Mouse (Mus musculus): ENCODE measurements around the gene Bcar3.

Gene Bcar3

DNA sequence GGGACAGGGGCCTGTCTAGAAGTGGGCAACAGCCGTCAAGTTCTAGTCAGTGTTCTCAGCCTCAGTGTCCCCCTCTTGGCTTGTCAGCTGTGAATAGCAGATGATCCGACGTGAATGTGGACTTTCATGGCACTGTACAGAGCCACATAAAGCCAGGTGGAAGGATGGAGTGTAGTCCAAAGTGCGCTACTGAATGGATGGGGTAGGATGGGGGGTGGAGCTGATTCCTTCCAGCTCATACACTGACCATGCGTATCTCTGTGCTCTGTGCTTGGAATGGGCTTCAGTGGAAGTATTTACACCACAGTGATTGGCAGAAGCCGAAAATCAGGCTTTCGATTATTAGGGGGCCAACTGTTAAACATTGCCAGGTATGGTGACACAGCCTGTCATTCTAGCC lies 45.0 kb downstream of the Bcar3 start:
- DNase-seq = no peak

DNA sequence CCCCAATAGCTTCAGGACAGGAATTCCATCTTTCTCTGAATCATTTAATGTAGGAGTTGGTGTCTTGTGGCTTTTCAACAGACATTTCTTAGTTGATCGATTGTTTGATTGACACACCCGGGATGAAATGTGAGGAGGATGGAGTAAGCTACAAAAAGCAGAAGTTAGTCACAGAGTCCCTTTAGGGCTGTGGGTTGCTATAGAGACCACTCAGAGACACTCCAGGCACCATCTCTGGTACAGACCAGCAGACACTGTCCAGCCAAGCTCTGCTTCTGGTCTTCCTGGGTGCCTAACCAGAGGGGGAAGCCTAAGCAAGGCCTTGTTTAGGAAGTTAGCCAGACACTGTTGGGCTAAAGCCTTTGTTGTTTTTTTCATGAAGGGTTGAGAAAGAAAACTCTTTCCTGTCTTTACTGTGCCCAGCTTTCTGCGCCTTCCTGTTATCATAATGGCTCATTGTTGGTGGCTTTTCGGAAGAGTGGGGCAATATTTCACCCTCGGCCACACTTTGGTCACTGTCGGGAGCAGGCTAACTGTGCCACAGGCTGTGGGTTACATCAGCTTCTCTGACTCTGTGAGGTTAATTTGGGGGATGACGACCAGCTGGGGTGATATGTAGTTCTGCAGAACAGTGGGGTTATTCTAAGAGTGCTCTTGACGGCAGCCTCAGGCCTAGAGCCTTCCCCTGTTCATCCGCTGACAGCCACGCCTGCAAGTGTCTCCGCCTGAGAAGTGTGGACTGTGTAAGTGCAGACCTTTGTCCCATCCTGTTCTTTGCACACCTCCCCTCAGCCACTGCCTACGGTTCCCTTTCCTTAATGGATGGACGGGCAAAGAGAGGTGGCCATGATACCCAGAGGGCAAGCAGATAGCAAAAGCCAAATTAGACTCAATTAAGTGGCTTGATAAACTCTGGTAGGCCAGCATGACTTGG lies 46.5 kb downstream of the Bcar3 start:
- no peak for DNase-seq

DNA sequence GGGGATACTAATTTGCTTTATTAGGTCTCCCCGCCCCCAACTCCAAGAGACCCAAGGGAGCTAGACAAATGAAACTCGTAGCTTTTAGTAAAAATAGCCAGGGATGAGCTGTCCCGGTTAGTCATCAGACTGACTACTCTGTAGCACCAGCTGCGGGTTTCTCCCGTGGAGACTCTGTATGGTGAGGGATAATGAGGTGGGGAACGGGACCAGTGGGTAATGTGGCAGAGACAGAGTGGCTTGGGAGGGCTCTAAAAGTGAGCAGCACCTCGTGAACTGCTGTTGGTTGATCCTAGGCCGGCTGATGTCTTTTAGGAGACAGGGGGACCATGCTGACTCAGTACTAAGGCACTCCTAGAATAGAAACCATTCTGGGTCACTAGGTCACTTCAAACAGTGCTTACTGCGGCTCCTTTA lies 49.5 kb downstream of the Bcar3 start:
- no peak for DNase-seq

DNA sequence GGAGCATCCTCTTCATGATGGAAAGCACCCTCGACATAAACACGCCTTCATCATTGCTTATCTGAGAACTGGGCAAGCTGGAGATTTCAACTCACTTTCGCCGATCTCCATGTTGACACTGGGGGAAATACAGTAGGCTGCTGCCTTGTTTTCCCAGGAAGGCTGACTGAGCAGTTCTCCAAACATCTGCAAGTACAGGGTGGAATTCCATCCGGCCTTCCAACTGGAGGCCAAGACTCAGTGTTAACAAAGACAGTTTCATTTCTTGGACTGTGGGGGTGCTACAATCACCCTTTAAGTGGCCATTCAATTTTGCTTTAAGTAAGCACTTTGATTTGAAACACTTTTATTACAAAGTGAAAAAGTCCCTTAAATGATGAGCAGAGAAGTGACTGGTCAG lies 50.4 kb downstream of the Bcar3 start:
- no peak for DNase-seq

DNA sequence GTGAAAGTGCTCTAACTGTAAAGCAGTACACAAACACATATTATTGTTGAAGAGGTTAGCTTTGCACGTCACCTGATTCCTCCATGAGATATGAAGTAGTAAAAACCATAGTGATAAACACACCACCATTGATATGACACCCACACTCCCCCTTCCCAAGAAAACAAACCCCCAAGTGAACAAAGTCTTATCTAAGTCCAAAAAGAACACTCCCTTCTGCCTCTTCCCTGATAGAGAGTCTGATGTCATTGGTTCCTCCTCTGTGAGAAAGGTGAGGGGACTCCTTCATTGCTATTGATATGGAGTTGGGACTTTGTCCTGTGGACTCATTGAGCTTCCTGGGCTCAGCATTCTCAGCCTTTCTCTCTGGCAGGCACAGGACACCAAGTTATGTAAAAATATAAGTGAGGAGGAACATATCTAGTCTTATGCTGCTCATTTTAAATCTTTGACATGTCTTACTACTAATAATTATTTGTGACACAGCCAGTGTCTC lies 52.1 kb downstream of the Bcar3 start:
- no peak for DNase-seq

DNA sequence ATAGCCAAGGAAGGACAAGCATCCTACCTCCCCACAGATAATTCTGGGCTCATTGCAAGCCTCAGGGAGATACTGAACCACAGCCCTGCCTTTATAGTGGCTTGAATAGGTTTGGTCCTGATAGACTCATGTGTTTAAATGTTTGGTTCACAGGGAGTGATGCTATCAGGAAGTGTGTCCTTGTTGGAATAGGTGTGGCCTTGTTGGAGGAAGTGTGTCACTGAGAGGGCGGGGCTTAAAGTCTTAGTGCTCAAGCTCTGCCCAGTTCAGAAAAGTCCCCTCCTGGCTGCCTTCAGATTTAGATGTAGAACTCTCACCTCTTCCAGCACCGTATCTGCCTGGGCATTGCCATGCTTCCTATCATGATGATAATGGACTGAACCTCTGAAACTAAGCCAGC lies 52.7 kb downstream of the Bcar3 start:
- no peak for DNase-seq

DNA sequence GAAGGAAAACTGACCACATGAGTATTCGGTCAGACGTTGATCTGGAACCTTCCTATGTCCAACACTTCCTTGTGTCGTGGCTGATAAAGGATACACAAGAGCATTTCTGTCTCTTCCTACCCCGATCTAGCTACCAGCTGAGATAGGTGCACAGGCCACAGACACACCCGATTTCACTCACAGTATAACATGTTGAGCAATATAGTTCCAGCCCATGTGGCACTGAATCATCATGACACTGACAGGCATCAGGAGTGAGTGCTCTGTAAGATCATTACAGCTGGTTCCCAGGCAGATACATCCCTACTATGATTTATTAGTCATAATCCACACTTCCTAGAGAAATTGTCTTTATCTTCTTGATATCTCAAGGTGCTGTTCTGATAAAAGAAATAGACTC lies 54.7 kb downstream of the Bcar3 start:
- DNase-seq = no peak

DNA sequence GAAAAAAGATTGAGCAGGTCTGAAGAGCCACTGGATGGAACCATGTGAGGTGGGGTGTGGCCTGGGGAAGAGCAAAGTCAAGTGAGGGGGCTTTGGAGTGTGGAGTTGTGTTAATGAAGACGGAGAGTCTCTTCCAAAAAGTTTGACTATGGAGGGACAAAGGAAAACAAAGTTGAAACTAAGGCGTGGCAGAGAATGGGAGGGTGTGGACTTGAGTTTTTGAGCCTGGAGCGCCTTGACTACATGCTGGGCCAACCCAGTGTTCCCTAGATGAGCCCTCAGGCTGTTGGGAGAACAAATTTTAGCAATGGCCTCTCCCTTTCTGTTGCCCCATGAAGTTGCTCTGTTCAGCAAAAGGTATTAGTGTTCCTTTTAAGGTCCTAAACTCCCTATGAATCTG lies 58.9 kb downstream of the Bcar3 start:
- DNase-seq = no peak

DNA sequence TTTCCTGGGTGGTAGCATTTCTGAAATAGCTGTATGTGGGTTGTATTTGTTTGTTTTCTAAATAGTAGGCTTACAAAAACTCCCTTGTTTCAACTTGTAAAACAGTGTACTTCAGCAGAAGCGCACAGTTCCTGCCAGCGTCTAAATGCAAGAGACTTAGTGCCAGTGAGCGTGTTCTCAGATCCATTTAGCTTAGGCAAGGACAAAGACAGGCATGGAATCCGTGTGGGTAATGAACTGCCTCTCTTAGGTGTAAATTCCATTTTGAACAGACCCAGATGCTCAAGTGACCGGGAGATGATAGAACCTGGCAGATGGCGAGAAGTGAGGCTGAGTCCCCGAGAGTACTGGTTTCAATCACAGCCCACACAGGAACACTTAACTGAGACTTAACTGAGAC lies 65.5 kb downstream of the Bcar3 start:
- no peak for DNase-seq

DNA sequence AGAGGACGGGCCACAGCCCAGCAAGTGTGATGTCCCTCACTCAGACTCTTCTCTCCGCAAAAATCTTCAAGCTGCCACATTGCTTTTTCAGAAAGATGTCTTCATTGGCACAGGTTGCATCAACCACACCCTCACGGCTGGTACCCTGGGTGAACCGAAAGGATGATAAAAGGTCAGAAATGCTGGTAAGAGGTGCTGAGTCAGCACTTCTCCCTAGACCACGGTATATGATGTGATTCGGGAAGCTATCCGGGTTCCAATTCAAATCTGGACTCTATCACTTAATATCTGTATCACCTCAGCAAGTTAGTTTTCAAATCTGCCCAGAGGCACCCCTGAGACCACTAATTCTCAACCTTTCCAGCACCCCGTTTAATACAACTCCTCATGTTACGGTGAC lies 66.0 kb downstream of the Bcar3 start:
- no peak for DNase-seq

DNA sequence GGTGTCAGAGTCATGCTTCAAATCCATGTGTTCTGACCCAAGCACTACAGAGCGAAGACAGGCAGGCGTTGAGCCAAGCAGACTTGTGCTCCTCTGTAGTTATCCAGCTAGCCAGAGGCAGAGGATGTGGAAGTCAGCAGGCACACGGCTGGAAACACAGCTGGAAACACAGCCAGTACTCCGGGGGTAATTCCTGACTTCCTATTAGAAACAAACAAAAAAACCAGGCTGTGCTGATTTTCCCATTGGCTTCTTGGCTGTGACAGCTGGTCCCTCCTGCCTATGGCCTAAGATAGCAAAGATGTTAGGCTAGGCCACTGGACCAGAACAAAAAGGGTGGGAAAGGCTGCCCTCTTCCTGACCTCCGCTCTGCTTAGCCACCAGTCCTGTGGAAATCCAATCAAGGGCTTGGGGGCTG lies 66.8 kb downstream of the Bcar3 start:
- no peak for DNase-seq

DNA sequence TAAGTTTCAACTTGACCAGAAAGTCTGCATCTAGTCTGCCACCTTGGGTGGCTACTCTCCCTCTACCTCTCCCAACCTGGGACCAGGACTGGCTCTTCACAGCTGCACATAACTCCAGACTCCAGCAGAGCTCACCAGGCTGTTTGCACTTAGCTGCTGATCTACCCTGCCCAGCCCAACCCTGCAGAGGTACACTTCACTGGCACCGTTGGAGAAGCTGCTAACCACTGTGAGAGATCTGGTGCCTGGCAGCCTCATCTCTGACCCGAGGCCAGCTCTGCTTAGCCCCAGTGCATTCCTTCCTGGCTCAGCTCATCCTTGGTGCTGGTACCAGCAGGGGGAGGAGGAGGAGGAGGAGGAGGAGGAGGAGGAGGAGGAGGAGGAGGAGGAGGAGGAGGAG lies 68.8 kb downstream of the Bcar3 start:
- DNase-seq = no peak

DNA sequence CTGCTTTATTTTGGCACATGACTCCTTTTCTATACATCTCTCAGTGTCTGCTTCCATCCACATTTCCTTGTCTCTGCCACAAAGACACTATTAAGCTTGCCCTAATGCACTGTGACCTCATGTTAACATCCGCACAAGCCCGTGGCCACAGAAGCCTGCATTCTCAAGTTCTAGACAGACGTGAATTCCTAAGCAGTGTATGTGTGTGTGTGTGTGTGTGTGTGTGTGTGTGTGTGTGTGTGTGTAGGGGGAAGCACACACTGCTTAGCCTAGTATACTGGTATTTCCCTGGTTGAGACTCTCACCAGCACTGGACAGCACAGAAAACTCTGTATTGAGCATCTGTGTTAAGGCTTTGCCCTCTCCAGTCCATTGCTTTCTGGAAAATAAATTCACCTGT lies 70.6 kb downstream of the Bcar3 start:
- no peak for DNase-seq

DNA sequence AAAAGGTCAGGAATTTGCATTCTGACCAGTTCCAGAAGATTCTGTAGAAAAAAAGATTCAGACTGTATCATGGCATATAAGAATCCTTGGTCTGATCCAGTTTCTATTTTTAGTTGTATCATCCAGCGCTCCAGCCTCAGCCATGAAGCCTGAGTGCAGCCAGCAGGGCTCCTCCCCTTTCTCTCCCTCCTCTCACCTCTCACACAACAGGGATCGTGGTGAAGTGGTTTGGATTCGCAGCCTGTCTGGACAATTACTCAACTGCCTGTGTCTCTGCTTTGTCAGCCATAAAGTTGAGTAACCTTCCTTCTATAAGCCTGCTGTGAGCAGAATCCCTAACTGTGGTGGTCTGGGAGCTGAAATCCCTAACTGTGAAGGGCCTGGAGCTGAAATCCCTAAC lies 71.4 kb downstream of the Bcar3 start:
- DNase-seq = no peak

DNA sequence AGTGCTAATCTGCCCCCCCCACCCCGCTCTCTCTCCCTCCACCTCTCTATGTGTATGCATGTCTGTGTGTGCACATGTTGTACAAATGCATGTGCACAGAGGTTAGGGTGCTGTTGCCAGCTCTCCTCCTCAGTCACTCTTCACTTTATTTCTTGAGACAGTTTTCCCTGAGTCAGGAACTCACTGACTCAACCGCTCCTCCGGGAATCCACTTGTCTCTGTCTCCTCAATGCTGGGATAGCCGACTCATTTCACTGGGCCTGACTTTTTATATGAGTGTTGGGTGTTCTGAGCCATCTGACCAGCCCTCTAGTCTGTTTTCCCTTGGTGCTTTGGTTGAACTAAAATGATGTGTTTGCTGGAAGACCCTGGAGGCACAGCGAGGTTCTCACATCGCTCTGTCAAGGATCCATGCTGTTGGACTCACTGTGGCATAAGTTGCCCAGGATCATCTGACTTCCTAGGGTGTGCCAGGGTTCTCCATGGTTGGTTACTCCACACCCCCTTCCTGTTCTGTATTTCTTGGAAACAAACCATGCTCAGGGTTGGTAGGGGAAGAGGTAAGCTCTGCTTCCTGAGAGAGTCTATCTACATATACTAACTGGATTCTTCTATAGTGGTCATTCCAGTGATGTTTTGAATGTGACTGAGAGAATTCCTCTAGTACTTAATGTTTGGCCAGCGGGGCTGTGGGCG lies 77.9 kb downstream of the Bcar3 start:
- no peak for DNase-seq

DNA sequence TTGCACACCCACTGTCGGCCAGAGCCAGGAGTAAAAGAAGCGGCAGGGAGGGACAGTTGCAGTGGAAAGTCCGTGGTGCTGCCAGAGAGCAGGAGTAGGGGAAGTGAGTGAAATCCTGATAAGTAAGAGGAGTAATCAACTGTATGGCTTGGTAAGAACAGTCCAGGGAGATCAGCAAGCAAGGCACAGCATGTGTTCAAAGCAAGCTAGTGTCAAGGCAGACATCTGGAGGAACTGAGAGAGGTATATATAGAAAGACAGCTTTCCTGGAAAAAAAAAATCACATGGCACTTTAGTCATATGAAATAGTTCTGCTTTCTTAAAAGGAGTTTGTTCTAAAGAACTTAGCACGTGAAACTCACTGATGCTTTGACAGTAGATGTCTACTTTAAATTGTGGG lies 78.7 kb downstream of the Bcar3 start:
- no peak for DNase-seq

DNA sequence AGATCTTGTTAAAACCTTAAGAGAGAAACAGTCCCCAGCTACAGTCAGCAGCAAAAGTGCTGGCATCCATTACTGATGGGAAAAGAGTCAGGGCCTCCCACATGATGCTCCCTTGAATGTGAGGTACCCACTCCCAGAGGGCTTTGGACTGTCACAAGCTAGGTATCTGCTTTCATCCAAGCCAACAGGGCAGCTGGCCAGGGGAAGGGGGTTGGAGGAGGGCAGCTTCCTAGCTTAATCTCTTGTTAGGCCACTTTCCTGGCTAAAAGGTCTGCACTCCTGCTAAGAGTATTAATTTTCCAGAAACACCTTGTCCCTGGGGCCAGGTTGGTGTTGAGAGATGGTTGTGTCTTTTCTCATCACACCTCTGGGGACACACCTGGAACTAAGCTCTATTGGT lies 82.1 kb downstream of the Bcar3 start:
- no peak for DNase-seq

DNA sequence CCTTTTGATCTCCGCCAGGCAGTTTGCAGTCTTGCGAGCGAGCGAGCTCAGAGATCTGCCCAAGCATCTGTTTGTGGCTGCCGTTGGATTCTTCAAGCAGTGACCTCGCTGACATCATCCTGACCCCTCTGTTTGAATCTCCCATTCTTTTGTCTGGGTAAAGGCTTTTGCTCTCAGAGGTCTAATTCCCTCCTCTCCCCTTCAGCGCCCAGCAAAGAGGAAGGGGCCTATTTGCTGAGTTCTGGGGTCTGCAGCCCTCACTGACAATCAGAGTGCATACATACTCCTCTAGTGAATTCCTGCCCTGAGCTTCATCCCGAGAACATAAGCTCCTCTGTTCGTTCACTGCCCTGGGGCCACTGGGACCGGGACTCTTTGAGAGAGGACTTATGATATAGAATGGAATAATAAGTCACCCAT lies 82.5 kb downstream of the Bcar3 start:
- DNase-seq = no peak

DNA sequence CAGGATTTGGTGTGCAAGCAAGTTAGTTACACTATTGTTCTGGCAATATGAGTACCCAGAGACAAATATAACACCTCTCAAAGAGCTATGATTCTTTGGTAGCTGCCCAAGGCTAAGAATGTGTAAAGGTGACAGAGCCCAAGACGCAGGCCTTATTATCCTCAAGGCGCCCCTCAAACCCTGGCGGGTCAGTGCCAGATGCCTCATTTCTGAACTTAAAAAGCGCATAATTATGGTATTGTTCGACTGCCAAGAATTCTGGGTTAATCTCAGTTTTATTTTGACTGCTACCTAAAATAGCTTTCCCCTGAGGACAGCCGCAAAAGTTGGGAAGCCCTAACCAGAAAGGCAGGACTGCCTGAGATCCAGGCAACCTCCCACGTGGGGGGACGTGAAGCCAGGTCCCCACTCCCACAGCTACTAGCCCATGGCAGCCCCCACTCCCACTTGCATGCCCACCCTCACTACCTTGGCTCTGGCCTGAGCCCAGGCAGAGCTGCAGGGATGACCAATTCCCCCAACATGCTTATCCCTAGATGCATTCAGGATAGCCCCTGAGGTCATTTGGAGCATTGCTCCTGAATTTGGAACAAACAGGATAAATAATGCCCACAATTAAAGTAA lies 83.0 kb downstream of the Bcar3 start:
- DNase-seq = no peak

DNA sequence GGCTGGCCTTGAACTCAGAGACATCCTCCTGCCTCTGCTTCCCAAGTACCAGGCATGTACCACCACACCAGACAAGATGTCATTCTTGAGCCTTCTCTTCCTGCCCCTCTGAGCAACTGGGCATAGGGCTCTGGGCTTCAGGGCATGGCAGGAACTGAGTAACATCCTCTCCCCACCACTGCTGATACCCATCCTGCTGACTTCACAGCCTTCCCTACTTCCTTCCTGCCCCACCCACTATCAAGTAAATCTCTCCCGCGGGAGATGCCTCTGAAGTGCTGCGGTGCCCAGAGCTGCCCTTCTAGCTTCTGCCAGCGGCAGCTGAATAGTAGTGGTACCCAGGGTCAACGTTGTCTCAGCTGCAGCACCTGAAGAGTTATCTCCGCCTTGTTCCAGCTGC lies 84.7 kb downstream of the Bcar3 start:
- DNase-seq = no peak

DNA sequence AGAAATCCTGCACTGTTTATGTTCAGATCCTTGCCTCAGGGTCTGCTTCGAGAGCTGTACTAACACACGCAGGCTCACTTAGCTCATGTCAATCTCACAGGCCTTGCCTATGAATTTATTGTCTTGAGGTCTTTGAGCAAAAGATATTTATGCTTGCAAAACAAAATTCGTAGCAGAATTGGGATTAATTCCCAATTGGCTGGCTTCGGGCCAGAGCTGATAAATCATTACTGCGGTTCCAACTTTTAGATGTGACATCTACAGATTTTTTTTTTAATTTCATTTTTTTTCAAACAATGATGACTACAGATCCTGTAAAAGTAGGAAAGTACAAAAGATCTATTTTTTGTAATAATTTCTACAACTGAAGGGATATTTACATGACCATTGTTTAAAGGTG lies 86.8 kb downstream of the Bcar3 start:
- no peak for DNase-seq

DNA sequence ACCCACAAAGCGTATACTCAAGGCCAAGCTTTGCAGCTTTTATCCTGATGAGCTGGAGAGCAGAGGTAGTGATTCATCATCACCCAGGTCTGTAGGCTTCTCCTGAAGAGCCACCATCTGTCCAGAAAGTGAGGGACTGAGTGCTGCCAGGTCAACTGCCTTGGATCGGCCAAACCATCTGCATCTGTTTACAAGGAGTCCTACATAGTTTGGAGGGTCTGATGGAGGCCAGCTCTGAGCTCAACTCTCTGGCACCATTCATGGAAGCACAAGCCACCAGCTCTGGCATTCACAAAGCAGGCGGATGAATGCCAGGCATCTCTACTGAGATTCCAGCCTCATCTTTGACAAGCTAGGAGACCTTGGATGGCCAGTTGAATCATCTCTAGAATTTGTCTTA lies 87.7 kb downstream of the Bcar3 start:
- DNase-seq = no peak

DNA sequence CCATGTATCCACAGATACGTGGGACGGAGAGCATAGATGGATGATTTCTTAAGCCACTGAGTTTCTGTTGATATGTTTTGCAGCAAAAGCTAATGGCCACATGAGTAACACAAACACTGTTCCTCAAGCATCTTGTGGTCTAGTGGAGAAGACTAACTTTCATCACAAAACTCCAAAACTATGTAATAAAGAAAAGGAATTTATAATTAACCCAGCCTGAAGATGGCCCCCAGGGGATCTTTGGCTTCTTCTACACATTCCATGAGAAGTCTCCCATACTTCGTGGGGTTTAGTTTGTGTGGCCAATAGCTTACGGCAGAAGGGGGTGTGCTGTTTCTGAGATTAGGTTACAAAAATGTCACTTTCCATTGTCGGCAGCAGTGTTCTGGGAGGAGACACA lies 92.5 kb downstream of the Bcar3 start:
- no peak for DNase-seq

DNA sequence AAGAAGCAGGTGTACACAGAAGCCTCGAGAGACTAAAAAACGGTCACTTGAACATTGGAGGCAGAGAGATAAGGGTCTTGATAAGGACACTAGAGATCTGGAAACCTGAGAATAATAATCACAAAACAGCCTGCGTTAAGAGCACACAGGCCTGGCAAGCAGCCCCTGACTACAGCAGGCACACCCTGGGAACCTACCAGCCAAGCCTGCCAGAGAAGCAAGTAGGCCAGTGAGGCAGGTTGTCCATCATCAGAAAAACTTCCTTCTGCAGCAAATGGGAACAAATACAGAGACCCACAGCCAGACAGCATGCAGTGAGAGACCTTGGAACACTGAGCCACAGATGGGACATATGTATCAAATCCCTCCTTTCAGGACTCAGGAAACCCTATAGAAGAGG lies 93.8 kb downstream of the Bcar3 start:
- DNase-seq = no peak
